ENCODE assay signal across 9 mouse cellular contexts in the genomic region with DNA sequence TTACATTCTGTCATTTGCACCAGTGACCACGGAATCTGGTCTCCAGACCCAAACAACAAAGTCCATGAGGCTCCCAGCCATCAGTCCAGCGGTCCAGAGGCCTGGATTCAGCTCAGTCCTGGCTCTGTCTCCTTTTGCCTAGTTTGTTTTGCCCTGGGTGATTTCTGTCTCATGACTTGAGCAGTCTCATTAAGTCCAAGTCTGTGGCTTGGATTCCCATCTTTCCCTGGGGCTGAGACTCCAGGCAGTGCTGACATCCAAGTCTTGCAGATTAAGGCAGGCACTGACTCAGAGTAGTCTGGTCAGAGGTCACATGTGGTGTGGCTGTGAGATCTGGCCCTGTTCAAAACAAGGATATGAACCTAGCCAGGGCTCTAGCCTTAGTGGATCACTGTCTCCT. TPM values are rescaled to one million over a fixed set of nuclear protein-coding genes. Genes with fewer than 3 reads are reported as not detected.
DNase-seq lines count a peak whose midpoint lies in the region; ATAC-seq and TF ChIP-seq lines count a peak whose summit lies in the region.
"Had no signal": no experiment of that assay in that cellular context is flagged by ENCODE, and none has a peak within 500 bp of the region (broad histone marks: within the 10 kb centered on the region; RNA-seq: fewer than 3 reads in every experiment).

No protein-coding gene starts in this region.

- H3K9ac ChIP-seq in kidney, embryonic 14.5 days (ENCODE audit: low read depth, low read length), result no peak overlapping the region
- H3K9ac ChIP-seq in heart, postnatal 0 days (replicated peaks; ENCODE audit: low read depth, low read length), result no peak overlapping the region
- no peak overlapping the region for H3K9ac ChIP-seq in liver, embryonic 16.5 days (ENCODE audit: low read depth, low read length)
- H3K9ac ChIP-seq in midbrain, embryonic 16.5 days (ENCODE audit: low read depth, low read length), result no peak overlapping the region
- H3K9ac ChIP-seq: hindbrain, embryonic 13.5 days had no signal

- peak; percentile 70 for DNase-seq in kidney, adult 18-20 months
- peak; percentile 42 for DNase-seq in adrenal gland, postnatal 14 days
- no peak for DNase-seq in heart, postnatal 0 days (ENCODE audit: low spot score)
- no peak for DNase-seq in frontal cortex, postnatal 36 days (ENCODE audit: low spot score in 2 of 2)
- DNase-seq in right cerebral cortex, adult 18-20 months, result no peak

- TF ChIP-seq EP300 in heart, postnatal 0 days (IDR thresholded peaks at IDR 0.05; ENCODE audit: low read depth), result no peak

- no peaks in the 10 kb centered on the region for H3K36me3 ChIP-seq in kidney, embryonic 14.5 days (ENCODE audit: control insufficient read depth, insufficient read depth, low read length)
- no peaks in the 10 kb centered on the region for H3K36me3 ChIP-seq in heart, postnatal 0 days (replicated peaks; ENCODE audit: control insufficient read depth, insufficient read depth, low read length)
- no peaks in the 10 kb centered on the region for H3K36me3 ChIP-seq in liver, embryonic 16.5 days (ENCODE audit: control insufficient read depth, insufficient read depth)
- no peaks in the 10 kb centered on the region for H3K36me3 ChIP-seq in midbrain, embryonic 16.5 days (ENCODE audit: control insufficient read depth, insufficient read depth, low read length)
- H3K36me3 ChIP-seq: hindbrain, embryonic 13.5 days had no signal

- H3K4me1 ChIP-seq in kidney, embryonic 14.5 days (ENCODE audit: control insufficient read depth, insufficient read depth, low read length), result peaks cover 8% of the 10 kb centered on the region; the same call in 1 of the 2 replicates
- H3K4me1 ChIP-seq in heart, postnatal 0 days (ENCODE audit: control insufficient read depth, insufficient read depth), result peaks cover 3% of the 10 kb centered on the region; the same call in 1 of the 2 replicates
- peaks cover 25% of the 10 kb centered on the region for H3K4me1 ChIP-seq in liver, embryonic 16.5 days (ENCODE audit: control insufficient read depth, low read depth, low read length)
- no peaks in the 10 kb centered on the region for H3K4me1 ChIP-seq in midbrain, embryonic 16.5 days (ENCODE audit: control insufficient read depth, insufficient read depth, low read length)
- H3K4me1 ChIP-seq: hindbrain, embryonic 13.5 days had no signal

- ATAC-seq in kidney, embryonic 14.5 days (ENCODE audit: low FRiP score, low TSS enrichment), result no peak
- ATAC-seq in heart, postnatal 0 days (ENCODE audit: insufficient read depth, low read depth), result peak; percentile 27; the same call in 1 of the 2 replicates
- peak; percentile 45 for ATAC-seq in liver, embryonic 16.5 days (ENCODE audit: low read depth)
- no peak for ATAC-seq in midbrain, embryonic 16.5 days

- peaks cover 2% of the 10 kb centered on the region; the same call in 1 of the 2 replicates for H3K9me3 ChIP-seq in kidney, embryonic 14.5 days (ENCODE audit: control insufficient read depth, low read length)
- no peaks in the 10 kb centered on the region for H3K9me3 ChIP-seq in heart, postnatal 0 days (replicated peaks; ENCODE audit: control insufficient read depth, low read length)
- no peaks in the 10 kb centered on the region for H3K9me3 ChIP-seq in liver, embryonic 16.5 days (replicated peaks; ENCODE audit: control insufficient read depth, low read length)
- H3K9me3 ChIP-seq in midbrain, embryonic 16.5 days (replicated peaks; ENCODE audit: control insufficient read depth, low read length, poor library complexity, severe bottlenecking), result no peaks in the 10 kb centered on the region
- H3K9me3 ChIP-seq: hindbrain, embryonic 13.5 days had no signal

- no peak overlapping the region for H3K27ac ChIP-seq in kidney, embryonic 14.5 days (ENCODE audit: low read depth, low read length)
- no peak overlapping the region for H3K27ac ChIP-seq in heart, postnatal 0 days (ENCODE audit: low read depth)
- no peak overlapping the region for H3K27ac ChIP-seq in liver, embryonic 16.5 days (ENCODE audit: low read length)
- no peak overlapping the region for H3K27ac ChIP-seq in midbrain, embryonic 16.5 days (ENCODE audit: low read length)
- H3K27ac ChIP-seq: hindbrain, embryonic 13.5 days had no signal

- no peaks in the 10 kb centered on the region for H3K27me3 ChIP-seq in kidney, embryonic 14.5 days (ENCODE audit: control insufficient read depth, insufficient read depth, low read length)
- no peaks in the 10 kb centered on the region for H3K27me3 ChIP-seq in heart, postnatal 0 days (ENCODE audit: control insufficient read depth, insufficient read depth, low read length)
- no peaks in the 10 kb centered on the region for H3K27me3 ChIP-seq in liver, embryonic 16.5 days (ENCODE audit: control insufficient read depth, insufficient read depth, low read depth, low read length)
- no peaks in the 10 kb centered on the region for H3K27me3 ChIP-seq in midbrain, embryonic 16.5 days (ENCODE audit: control insufficient read depth, insufficient read depth, low read depth, low read length)
- H3K27me3 ChIP-seq: hindbrain, embryonic 13.5 days had no signal

- 74% methylated on average over 2 of the region's 2 CpGs for WGBS in kidney, embryonic 14.5 days
- WGBS in heart, postnatal 0 days, result 76% methylated on average over 2 of the region's 2 CpGs
- 57% methylated on average over 2 of the region's 2 CpGs for WGBS in liver, embryonic 16.5 days (ENCODE audit: insufficient replicate concordance)
- 74% methylated on average over 2 of the region's 2 CpGs for WGBS in midbrain, embryonic 16.5 days

- H3K4me3 ChIP-seq in kidney, embryonic 14.5 days (ENCODE audit: low read length), result no peak overlapping the region
- H3K4me3 ChIP-seq in heart, postnatal 0 days (ENCODE audit: low read depth, low read length), result no peak overlapping the region
- H3K4me3 ChIP-seq in liver, embryonic 16.5 days (ENCODE audit: low read depth, low read length), result no peak overlapping the region
- H3K4me3 ChIP-seq in midbrain, embryonic 16.5 days (ENCODE audit: low read depth, low read length), result no peak overlapping the region
- H3K4me3 ChIP-seq: hindbrain, embryonic 13.5 days had no signal

- TF ChIP-seq CTCF in heart, postnatal 0 days (IDR thresholded peaks at IDR 0.05; ENCODE audit: low read depth), result no peak

- no peak overlapping the region for H3K4me2 ChIP-seq in kidney, embryonic 14.5 days (replicated peaks; ENCODE audit: low read depth, low read length)
- no peak overlapping the region for H3K4me2 ChIP-seq in heart, postnatal 0 days (ENCODE audit: low read depth, low read length)
- H3K4me2 ChIP-seq in liver, embryonic 16.5 days (ENCODE audit: low read depth, low read length), result no peak overlapping the region
- H3K4me2 ChIP-seq in midbrain, embryonic 16.5 days (ENCODE audit: low read length), result no peak overlapping the region
- H3K4me2 ChIP-seq: hindbrain, embryonic 13.5 days had no signal

RNA-seq across cellular contexts. Expression of a gene that starts 35.2 kb away (rescaled TPM):
- polyA plus RNA-seq in kidney, embryonic 14.5 days (2014; fragmentation: Nextera tagmentation; extraction: Ambion mirVana), result 27.6 and 44.5 TPM in 2 replicates
- 48.4 and 49.2 TPM in 2 replicates for total RNA-seq in adrenal gland, postnatal 14 days (2021)
- total RNA-seq in heart, postnatal 0 days (2014; rRNA removed; ENCODE audit: low replicate concordance), result 21.0 and 25.7 TPM in 2 replicates
- polyA plus RNA-seq in heart, postnatal 0 days (2015; fragmentation: Nextera tagmentation; extraction: Ambion mirVana), result 16.0 and 16.6 TPM in 2 replicates
- polyA plus RNA-seq in liver, embryonic 16.5 days (2015; fragmentation: Nextera tagmentation; extraction: Ambion mirVana), result 9.9 and 10.5 TPM in 2 replicates
- polyA plus RNA-seq in midbrain, embryonic 16.5 days (2015; fragmentation: Nextera tagmentation; extraction: Ambion mirVana), result 5.6 and 5.9 TPM in 2 replicates

Comparison
In these comparisons a context has a peak if more than half of its experiments do, and no peak if none do; other contexts are left out.
1. DNase-seq: peak in kidney, adult 18-20 months (single experiment) and adrenal gland, postnatal 14 days (single experiment); none in heart, postnatal 0 days (single experiment), frontal cortex, postnatal 36 days (0 of 2) and right cerebral cortex, adult 18-20 months (single experiment).
2. ATAC-seq: peak in heart, postnatal 0 days (single experiment) and liver, embryonic 16.5 days (single experiment); none in kidney, embryonic 14.5 days (single experiment) and midbrain, embryonic 16.5 days (single experiment).